Mouse (Mus musculus): ENCODE data around the gene Cox10. TPM values are rescaled to one million over a fixed set of nuclear protein-coding genes. Genes with fewer than 3 reads are reported as not detected.

Cox10 gene
- total RNA-seq, 2 experiments from 2014 or later: 16.2 to 28.8 TPM

DNA sequence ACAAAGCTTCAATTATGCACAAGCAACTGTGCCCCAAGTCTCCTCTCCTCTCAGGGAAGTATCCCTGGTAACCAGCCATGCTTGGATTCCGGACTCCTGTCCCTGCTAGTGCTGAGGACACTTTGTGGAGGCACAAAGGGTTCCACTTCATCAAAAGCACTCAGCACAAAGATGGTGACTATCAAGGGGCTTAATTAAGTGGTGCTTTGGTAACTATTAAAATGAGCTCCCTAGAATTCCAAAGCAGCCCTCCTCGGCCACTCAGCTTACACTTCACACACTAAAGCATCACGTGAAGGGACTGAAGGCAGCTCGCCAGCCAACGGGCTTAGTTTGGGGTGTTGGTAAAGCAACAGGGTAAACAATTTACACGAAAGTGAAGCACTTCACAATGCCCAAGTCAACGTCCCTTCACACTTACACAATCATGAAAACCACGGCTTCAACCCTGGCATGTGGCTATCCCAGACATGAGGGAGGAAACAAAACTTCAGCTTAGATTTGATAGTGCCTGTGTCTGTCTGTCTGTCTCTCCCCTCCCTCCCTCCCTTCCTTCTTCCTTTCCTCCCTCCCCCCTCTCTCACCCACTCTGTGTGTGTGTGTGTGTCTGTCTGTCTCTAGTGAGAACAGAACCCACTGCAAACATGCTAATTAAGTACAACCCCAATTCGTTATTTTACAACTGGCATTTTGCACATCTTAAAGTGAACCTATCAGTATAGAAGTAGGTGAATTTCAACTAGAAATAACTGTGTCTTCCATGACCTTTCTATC lies 27.9 kb downstream of the Cox10 start:
- ATAC-seq (replicated peaks; ENCODE audit: poor library complexity): peak; percentile 59

DNA sequence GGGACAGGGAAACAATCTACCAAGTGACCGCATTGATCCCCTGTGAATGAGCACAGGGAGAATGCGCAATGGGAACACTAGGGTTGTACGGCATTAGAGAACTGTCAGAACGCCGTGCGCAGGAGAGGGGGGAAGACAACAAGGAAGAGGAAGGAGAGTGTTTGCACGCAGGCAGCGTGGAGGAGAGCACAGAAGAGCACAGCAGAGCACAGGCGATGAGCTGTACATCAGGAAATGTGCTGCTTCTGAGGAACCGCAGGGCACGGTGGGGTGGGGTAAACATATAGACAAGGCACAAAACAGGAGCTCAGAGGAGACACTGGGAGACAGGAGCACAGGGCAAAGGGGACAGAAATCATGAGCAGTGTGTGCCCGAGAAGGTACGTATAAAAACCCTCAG lies 31.8 kb downstream of the Cox10 start:
- peak; percentile 35 for ATAC-seq (replicated peaks; ENCODE audit: poor library complexity)

GRCm38 (mm10) chr11:64045041-64045440 lies 34.2 kb downstream of the Cox10 start:
- ATAC-seq (replicated peaks; ENCODE audit: poor library complexity): no peak

- ATAC-seq (replicated peaks; ENCODE audit: poor library complexity): no peak
These were observed 35.2 kb downstream of the Cox10 start for GRCm38 (mm10) chr11:64044024-64044423.

- no peak for ATAC-seq (replicated peaks; ENCODE audit: poor library complexity)
These were observed 38.0 kb downstream of the Cox10 start for GRCm38 (mm10) chr11:64041281-64041680.

DNA sequence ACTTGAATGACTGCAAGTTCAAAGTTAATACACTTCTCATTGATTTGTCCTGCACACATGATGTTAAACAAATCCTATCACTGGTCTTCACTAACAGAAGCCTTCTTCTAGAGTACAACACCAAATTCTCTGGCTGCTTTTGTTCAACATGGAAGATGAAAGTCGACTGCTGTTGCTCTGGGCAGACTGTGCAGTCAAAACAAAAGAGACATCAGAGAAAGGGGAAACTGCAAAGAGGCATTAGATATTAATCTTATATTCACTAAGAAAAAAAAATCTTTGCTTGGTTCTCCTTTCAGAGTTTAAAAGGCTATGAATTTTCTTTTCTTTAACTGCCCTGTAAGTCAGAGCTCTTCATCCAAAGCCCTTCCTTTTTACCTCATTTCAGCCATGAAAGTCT lies 39.7 kb downstream of the Cox10 start:
- no peak for ATAC-seq (replicated peaks; ENCODE audit: poor library complexity)

- ATAC-seq (replicated peaks; ENCODE audit: poor library complexity): peak; percentile 90
These were observed 41.7 kb downstream of the Cox10 start for GRCm38 (mm10) chr11:64037471-64038125.

DNA sequence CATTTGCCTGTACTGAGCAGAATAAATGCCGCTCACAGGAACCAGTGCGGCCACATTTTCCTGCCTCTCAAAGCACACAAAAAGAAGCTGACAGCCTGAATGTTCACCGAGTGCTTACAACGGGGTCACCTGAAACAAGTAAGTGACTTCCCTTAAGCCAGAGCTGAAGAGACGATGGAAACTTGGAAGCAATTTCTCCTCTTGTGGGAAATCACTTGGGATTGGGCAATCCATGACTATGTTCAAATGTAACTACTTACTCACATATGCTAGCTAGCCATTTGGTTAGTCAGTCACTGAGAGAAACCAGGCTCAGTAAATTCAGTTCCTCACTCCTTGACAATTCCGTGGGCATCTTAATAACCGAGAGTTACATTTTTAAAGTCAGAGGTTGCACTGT lies 43.0 kb downstream of the Cox10 start:
- ATAC-seq (replicated peaks; ENCODE audit: poor library complexity): no peak

DNA sequence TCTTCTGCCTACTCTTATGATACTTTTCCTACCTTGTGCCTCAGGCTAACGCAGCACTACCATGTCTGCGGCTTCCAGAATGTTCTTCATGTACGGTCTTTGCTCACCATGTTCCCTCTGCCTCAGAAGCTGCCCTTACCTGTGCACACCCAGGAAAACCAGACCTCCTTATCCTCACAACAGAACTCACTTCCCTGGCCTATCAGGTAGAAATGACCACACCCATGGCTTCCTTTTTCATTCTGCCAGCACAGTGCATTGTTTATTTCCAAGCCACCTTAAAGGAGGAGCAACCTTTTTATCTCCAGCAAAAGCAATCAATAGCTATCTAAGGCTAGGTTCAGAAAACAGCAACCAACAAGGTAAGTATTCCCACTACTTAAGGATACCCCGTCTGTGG lies 43.6 kb downstream of the Cox10 start:
- ATAC-seq (replicated peaks; ENCODE audit: poor library complexity): no peak

GRCm38 (mm10) chr11:64034686-64035085 lies 44.6 kb downstream of the Cox10 start:
- no peak for ATAC-seq (replicated peaks; ENCODE audit: poor library complexity)

- ATAC-seq (replicated peaks; ENCODE audit: poor library complexity): no peak
These were observed 51.8 kb downstream of the Cox10 start for GRCm38 (mm10) chr11:64027423-64027822.

GRCm38 (mm10) chr11:64025843-64026242 lies 53.4 kb downstream of the Cox10 start:
- ATAC-seq (replicated peaks; ENCODE audit: poor library complexity): no peak

- no peak for ATAC-seq (replicated peaks; ENCODE audit: poor library complexity)
These were observed 54.7 kb downstream of the Cox10 start for GRCm38 (mm10) chr11:64024575-64024974.

- no peak for ATAC-seq (replicated peaks; ENCODE audit: poor library complexity)
These were observed 55.8 kb downstream of the Cox10 start for GRCm38 (mm10) chr11:64023380-64023981.

DNA sequence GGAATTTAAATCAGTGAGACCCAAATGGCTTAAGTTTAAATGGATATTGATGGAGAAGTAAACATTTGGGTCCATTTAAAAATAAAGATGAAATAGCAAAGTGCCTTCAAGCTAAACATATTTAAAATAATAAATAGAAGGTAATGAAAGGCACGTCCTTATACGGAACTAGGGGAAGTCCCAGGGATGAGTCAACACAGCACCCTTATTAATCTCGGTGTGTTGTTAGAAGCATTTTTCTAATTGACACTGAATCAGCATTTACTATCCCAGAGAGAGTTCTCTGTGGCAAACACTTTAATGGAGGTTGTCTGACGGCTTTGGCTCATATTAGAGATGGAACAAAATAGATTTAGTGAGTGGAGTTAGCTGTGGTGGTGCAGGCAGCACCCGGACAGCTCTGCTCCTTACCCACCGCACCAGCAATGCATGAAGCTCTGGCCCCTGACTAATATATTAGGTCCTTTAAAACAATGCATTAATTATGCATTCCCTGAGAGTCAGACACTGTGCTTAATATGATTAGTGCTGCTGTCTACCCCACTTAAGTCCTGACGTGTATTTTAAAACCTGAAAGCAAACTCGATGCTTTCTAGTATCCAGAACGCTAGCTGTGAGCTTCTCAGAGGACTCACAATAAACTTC lies 56.7 kb downstream of the Cox10 start:
- ATAC-seq (replicated peaks; ENCODE audit: poor library complexity): no peak

- ATAC-seq (replicated peaks; ENCODE audit: poor library complexity): peak; percentile 56
These were observed 60.0 kb downstream of the Cox10 start for GRCm38 (mm10) chr11:64019235-64019634.

DNA sequence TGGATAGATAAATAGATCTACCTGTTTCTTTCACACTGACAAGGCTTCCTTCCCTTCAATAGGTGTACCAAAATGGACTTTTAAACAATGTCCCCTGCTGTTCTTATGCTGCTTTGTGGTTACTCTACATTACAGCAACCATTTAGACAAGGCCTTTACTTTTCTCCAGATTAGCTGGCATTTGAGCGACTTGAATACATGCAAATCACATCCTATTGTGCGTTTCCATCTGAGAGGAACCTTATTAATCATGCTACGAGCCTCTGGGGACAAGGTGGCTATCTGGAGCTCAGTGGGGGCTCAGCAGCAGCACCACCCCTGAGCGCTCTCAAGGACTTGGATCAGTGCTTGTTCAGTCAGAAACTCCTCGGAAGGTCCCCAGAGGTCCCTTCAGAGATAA lies 61.1 kb downstream of the Cox10 start:
- ATAC-seq (replicated peaks; ENCODE audit: poor library complexity): no peak

- 0 out of 2 replicates have a peak, but pooled peaks have one; percentile 11 for ATAC-seq (replicated peaks; ENCODE audit: poor library complexity)
These were observed 64.0 kb downstream of the Cox10 start for GRCm38 (mm10) chr11:64015309-64015708.

DNA sequence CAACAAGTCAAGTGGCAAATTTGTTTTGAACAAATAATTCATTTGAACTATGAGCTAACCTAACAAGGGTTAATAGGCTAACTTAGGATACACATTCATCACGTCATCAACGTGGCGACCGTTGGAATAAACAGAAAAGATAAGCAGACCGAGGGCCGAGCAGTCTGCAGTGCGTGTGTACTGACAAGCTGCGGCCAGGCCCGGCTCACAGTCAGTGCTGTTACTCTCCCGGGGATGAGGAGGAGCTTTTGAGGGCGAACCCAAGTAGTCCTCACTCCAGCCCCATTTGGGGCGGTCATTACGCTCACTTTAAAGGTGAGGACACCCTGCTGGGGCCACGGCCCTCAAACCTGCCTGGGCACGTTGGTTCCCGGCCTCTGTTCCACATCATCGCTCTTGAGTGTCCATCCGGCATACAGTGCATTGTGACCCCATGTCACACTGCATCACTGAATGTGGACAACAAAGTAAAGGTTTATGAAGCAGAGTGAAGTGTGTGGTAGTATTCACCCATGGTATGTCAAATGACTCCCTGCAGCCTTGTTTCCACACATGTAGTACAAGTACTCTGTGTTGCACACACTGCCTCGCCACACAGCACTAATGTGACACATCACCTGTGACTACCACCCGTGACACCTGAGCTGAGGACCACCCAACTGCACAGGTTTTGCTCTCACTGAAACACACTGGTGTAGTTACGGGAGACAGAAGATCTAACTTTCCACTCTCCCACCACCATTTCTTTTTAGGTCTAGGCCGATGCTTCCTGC lies 68.4 kb downstream of the Cox10 start:
- ATAC-seq (replicated peaks; ENCODE audit: poor library complexity): peak; percentile 97

- no peak for ATAC-seq (replicated peaks; ENCODE audit: poor library complexity)
These were observed 75.1 kb downstream of the Cox10 start for GRCm38 (mm10) chr11:64004152-64004551.

DNA sequence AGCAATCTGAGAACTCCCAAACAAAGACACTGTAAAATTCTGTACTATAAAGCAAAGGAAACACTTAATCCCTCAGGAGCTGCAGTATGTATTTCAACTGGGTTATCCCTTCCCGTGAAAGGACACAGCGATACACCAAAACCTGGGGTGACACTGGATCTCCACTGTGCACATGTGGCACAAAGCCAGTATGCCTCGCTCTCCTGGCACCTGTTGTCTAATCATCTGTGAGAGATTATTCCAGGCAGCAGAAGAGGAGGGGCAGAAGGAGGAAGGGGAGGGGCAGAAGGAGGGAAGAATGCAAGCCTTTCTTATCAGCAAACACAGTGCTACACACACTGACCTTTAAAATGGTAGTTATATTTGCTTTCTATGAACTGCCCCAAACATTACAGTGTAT lies 75.8 kb downstream of the Cox10 start:
- peak; percentile 75 for ATAC-seq (replicated peaks; ENCODE audit: poor library complexity)
